Mouse (Mus musculus) adrenal gland, adult (tissue): ENCODE data around the gene Jdp2.

Experiments
- DNase-seq, 2 experiments: peaks; one replicate each; pipeline ENCODE4 v3.0.0; 2022 to 2023; ENCODE audit warnings: low spot score in 1 of 2; ENCODE audit not compliant: inconsistent age in 2 of 2

Gene Jdp2

DNA sequence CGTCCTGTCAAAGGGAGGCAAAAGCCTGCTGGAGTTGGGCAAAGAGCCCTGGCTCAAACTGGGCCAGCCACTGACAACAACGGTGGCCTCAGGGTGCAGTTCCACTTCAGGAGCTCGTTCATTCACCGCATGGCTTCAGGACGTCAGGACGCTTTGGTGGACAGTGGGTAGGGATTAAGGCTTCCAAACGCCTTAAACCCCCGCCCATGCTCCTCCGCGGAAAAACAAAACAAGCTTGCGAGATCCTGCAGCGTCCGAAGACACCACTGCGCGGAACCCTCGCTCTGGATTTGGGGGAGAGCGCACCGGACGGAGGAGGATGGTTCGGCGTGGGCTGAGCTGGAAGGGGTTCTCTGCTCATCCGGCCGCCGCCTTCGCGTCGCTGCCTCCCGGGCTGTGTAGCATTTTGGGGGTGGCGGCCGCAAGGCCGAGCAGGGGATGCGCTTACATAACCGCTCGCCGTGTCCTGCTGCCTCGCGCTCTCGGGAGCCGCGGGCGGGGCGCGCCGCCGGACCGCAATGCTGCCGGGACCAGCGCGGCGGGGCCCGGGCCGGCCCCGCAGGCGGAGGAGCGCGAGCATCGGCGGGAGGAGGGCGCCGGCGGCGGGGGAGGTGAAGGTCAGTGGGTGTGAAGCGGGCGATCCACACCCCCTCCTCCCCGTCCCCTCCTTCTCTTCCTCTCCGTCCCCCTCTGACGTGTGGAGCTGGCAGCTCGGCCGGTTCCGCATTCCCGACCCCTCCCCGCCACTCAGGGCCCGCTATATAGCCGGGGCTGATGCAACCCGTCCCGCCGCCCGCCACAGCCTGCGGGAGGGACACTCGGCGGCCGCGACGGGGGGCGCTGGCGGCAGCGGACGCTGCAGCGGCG is at the start of gene Jdp2:
Gene Jdp2, plus strand, starts transcription at position 417 of the 867 bp plus-strand sequence.
- peak; percentile 95 to 97 for DNase-seq

- no peak for DNase-seq
Measured at GRCm38 (mm10) chr12:85549661-85550060, 49.2 kb upstream of the Jdp2 start.

GRCm38 (mm10) chr12:85550435-85550834 is 48.4 kb upstream of the Jdp2 start:
- DNase-seq = no peak

GRCm38 (mm10) chr12:85559299-85559698 is 39.5 kb upstream of the Jdp2 start:
- DNase-seq = no peak

DNA sequence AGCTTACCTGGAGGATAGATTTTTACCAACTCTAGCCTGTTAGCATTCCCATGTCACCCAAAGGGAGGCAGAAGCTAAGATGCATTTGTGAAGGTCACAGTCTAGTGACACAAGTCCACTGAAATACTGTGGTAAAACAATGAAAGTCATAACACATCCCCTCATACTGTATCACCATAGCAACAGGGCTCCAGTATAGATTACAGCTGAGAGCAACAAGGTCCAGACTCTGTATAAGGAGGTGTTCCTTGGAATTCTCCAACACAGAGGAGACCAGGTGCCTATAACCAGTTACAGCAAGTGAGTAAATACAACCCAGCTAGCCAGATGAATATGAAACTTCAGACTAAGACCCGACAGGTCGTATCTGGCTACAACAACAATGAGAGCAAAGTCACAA is 33.4 kb upstream of the Jdp2 start:
- DNase-seq = no peak

- DNase-seq = no peak
Measured at GRCm38 (mm10) chr12:85568298-85568697, 30.5 kb upstream of the Jdp2 start.

DNA sequence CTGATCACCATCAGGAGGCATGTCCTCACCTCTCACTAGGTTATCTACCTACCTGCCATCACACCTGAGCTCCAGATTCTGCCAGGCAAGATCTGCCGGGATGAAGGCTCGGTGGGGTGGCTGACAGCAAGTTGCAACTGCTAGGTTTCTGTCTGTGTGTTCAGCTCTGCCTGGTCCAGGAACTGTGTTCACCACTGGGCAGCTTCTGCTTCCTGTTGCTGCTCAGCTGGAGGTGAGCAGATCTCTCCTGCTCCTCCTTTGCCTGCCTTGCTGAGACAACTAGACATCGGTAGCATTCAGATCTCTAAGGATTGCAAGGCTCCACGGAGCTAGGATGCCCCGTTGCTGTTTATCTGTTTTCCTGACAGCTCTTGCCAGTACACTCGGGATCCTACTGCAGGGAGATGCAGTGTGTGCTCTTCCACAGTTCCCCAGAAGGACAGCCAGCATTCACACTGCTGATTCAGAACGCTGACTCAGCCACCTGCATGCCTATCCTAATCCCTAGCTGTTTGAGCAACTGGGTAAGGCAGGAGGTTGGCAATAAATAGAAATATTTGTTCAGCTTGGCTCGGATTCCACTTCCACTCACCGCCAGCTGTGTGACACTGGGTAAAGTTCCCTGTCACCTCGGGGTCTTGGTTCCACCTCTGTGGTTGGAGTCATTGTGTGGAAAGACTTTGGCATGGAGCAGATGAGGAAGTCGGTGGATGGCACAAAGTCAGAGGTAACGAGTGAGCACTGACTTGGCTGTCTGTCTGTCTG is 29.3 kb upstream of the Jdp2 start:
- DNase-seq = peak; percentile 57 to 72

- peak in 1 of 2 experiments; percentile 31 for DNase-seq
Measured at GRCm38 (mm10) chr12:85570158-85570540, 28.7 kb upstream of the Jdp2 start.

DNA sequence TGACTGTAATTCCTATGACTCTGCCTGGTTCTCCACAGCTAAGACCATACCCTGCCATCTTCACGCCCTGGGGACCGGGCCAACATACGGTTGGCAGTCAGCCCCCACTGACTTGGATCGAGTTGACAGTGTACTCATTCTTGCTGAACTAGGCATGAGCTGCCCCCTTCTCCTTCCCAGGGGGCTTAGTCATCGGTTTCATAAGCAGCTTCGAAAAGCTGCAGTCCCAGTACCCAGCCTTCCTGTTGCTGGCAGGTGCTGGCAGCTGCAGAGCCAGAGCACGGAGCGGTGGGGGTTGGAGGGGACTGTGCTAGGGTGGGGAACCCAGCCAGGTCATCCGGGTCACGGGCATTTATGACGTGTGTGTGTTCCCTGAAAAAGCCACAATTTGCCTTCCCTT is 27.5 kb upstream of the Jdp2 start:
- DNase-seq = peak; percentile 36 to 68

DNA sequence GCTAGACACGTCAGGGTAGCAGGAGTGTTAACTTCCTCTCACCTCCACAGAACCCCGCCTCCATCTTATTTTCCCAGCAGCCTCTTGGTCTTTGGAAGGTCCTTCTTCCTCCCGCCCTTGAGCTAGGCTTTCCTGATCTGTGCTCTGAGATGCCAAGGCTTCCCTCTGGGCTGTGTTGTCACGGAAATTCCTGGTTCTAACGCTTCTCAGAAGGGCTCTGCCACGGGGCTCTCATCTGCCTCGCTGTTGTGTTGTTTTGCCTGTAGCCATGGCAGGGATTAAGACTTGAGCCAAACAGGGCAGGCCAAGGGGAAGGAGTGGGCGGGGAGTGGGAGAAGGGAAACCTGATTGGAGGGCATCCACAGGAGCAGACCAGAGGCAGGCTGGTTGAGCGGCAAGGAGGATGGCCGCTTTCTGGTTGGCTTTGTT is 26.8 kb upstream of the Jdp2 start:
- peak; percentile 55 to 83 for DNase-seq

DNA sequence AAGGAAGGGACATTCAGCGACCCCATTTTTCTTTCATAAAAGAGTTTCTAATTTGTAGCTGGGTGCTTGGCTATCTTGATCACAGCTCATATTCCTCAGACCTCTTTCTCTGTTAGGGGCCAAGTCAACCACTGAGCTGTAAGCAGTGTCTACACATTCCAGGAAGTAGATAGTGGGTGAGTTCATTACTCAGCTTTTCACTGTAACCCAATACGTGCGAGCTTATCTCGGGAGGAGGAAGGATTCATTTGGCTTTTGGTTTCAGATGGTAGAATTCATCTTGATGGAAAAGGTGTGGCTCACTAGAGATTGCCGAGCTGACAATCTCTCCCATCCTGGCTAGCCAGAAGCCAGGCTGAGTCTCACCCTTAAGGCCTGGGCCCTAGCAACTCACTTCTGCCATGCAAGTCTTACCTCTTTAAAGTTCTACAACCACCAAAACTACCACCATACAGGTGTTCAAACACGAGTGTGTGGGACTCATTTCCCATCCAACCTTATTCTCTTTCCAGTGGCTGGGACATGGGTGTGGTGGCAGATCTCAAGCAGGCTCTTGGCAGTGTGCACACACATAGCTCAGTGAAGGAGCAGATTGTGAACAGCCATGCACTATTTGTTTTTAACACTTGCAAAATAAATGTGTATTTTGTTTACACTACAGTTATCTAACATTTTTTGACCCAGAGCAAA is 23.9 kb upstream of the Jdp2 start:
- DNase-seq = no peak

GRCm38 (mm10) chr12:85575496-85575840 is 23.4 kb upstream of the Jdp2 start:
- DNase-seq = no peak

DNA sequence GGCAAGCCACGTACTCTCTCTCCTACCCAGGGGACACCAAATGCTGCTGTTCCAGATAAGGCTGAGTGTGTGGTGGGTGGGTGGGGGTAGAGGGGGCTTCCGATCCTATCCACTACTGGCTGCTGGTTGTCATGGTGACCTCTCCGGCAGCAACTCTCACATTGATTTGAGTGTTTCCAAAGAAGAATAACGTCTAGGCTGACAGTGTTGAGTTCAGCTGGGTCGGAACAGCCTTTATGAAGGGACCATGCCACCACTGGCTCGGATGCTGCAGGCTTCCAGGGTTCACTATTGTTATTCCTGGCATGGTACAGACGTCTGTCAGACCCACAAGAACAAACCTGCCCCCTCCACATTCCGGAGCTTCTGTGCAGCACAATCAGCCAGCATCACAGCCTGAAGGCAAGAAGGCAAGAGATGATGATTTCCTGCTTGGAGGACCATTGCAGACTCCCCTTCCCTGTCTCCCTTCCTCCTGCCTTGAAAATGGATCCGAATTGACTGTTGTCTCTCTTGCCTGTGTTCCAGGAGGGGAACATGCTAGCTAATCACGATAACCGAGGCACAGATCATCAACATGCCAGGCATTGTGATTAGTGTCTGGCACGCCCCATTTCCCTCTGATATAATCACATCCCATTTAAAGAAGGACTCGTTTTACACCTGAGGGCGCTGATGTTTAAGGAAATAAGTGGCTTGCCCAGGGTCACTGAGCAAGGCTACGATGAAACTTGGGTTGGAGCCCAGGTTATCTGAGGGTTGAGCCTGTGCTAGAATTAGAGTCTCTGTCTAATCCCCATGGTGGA is 17.4 kb upstream of the Jdp2 start:
- DNase-seq = no peak

GRCm38 (mm10) chr12:85582067-85582316 is 16.8 kb upstream of the Jdp2 start:
- no peak for DNase-seq

DNA sequence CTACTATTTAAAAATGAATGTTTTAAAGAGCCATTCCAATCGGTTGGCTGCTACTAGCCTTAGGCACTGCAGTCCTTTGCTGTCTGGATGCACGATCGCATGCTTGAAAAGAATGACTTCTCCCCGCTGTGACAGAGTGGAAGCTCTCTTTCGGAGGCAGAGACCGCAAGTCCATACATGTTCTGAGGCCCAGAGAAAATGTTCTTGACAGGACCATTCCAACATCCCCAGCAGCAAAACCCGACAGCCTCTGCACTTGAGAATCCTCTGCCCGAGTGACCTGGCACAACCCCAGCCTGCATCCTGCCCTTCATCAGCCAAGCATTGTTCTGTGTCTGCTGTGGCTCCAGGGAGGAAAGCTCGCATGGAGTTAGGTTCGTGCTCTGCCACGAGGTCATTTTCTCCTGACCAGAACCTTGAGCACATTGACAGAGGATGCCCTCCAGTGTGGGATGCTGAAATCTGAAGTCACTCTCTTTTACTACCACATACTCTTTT is 13.0 kb upstream of the Jdp2 start:
- no peak for DNase-seq

GRCm38 (mm10) chr12:85589870-85590382 is 8.9 kb upstream of the Jdp2 start:
- DNase-seq = no peak

- DNase-seq = peak in 1 of 2 experiments; percentile 47
Measured at GRCm38 (mm10) chr12:85592943-85593342, 5.9 kb upstream of the Jdp2 start.

- DNase-seq = no peak
Measured at GRCm38 (mm10) chr12:85594390-85594789, 4.4 kb upstream of the Jdp2 start.

DNA sequence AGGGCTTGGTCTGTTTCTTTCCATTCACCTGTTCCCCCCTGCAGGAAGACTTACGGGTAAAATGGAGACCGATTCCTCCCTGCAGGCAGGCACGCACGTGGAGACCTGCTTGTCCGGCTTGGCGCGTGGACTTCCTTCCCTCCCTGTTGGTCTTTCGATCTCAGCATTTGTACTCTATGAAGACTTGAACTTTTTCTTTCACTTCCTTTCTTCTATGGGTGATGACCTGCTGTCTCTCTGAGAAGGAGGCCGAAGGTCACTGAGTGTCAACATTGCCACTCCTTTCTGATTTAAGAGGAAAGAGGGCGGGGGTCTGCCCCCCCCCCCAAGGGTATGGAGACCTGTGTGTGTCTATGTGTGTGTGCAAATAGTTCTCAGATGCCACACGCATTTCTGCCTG is 774 bp upstream of the Jdp2 start:
- DNase-seq = no peak

- peak; percentile 69 to 87 for DNase-seq
Measured at GRCm38 (mm10) chr12:85599478-85600152, 788 bp downstream of the Jdp2 start.
